Mouse (Mus musculus): ENCODE data around the gene Ubap2l. TPM values are rescaled to one million over a fixed set of nuclear protein-coding genes. Genes with fewer than 3 reads are reported as not detected.

The Ubap2l gene
- total RNA-seq (2021), result 100 to 1,000 TPM; 217 to 233 TPM
- long read RNA-seq, experiment 1, transcript Ubap2l-208 (28 exons, 3,975 nt), result major isoform, 10 of 69 reads
- long read RNA-seq, experiment 1, partial matches to known transcripts, result 16 of 69 reads
- long read RNA-seq, experiment 1, other reads (novel, unspliced or antisense), result 40 of 69 reads
- long read RNA-seq, experiment 2, partial matches to known transcripts, result 40 of 118 reads
- long read RNA-seq, experiment 2, other reads (novel, unspliced or antisense), result 72 of 118 reads

- DNase-seq (ENCODE audit: low spot score in 2 of 2), result peak; percentile 82 to 88
Measured at GRCm38 (mm10) chr3:90052351-90053241, at the start of gene Ubap2l. Gene Ubap2l (minus strand): TSS chr3:90052628.

DNA sequence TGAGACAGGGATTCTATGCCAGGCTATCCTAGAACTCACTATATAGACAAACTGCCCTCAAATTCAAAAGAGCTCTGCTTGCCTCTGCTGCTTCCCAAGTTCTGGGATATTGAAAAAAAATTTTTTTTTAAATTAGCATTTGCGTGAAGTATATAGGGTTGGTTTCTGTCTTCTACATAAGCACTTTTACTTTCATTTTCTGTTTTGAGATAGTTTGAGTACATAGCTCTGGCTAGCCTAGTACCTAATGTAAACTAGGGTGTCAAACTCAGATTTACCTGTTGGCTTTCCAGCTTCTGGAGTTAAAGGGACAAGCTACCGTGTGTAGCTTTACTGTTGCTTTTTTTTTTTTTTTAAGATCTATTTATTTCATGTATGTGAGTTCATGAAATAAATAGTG lies 49.2 kb upstream of the Ubap2l start:
- DNase-seq (ENCODE audit: low spot score in 2 of 2), result no peak

GRCm38 (mm10) chr3:90101010-90101409 lies 48.6 kb upstream of the Ubap2l start:
- no peak for DNase-seq (ENCODE audit: low spot score in 2 of 2)

DNA sequence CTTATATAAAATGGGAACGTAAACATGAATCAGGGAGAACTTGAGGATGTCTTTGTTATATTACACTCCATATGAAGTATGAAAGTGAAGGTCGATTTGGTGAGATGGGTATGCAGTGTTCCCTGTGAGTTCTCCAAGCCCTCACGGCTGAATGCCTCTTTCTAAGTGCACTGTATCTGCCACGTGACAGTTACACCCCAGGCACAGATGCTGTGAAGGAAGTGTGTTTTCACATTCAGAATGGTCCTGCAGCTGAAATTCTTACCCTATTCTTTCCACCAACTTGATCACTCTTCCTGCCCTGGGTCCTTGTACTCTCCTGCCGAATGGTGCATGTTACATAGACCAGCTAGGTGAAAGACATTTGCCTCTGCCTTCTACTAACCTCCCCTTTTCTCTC lies 45.5 kb upstream of the Ubap2l start:
- DNase-seq (ENCODE audit: low spot score in 2 of 2), result no peak

GRCm38 (mm10) chr3:90094453-90094852 lies 42.0 kb upstream of the Ubap2l start:
- no peak for DNase-seq (ENCODE audit: low spot score in 2 of 2)

- no peak for DNase-seq (ENCODE audit: low spot score in 2 of 2)
Measured at GRCm38 (mm10) chr3:90090892-90091291, 38.5 kb upstream of the Ubap2l start.

DNA sequence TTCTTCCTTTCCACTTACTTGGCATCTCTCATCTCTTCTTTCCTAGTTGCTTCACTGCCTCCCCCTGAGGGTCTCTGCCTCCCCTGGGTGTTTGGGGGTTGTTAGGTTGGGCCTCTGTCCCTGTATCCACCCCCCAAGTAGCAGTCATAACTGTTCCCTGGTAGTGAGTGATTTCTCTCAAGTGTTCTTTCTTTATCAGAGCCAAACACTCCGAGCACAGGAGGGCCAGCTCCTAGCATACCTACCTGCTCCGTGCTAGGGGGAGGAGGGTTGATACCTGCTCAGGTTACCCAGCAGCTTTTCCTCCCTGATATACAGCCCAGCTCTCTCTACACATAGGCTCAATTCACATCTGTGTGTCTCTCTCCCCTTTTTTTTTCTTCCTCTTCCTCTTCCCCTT lies 36.2 kb upstream of the Ubap2l start:
- no peak for DNase-seq (ENCODE audit: low spot score in 2 of 2)

- no peak for DNase-seq (ENCODE audit: low spot score in 2 of 2)
Measured at GRCm38 (mm10) chr3:90086068-90086467, 33.6 kb upstream of the Ubap2l start.

DNA sequence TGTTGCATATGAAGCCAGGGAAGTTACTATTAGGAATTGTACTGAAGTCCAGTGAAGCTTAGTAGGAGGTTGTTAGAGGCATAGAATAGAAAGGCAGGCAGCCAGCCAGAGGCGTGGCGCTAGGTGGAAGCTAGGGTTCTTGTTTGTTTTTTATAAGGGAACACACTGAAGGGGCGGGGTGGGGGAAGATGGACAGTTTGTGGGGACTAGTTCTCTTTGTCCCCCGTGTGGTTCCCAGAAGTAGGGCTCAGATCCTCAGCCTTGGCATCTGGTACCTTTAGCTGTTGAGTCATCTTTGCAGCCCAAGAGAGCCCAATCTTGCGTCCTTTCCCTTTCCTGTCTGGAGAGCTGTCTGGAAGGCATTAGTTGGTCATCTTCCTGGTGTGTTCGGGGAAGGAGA lies 32.9 kb upstream of the Ubap2l start:
- no peak for DNase-seq (ENCODE audit: low spot score in 2 of 2)

GRCm38 (mm10) chr3:90084790-90085189 lies 32.4 kb upstream of the Ubap2l start:
- no peak for DNase-seq (ENCODE audit: low spot score in 2 of 2)

DNA sequence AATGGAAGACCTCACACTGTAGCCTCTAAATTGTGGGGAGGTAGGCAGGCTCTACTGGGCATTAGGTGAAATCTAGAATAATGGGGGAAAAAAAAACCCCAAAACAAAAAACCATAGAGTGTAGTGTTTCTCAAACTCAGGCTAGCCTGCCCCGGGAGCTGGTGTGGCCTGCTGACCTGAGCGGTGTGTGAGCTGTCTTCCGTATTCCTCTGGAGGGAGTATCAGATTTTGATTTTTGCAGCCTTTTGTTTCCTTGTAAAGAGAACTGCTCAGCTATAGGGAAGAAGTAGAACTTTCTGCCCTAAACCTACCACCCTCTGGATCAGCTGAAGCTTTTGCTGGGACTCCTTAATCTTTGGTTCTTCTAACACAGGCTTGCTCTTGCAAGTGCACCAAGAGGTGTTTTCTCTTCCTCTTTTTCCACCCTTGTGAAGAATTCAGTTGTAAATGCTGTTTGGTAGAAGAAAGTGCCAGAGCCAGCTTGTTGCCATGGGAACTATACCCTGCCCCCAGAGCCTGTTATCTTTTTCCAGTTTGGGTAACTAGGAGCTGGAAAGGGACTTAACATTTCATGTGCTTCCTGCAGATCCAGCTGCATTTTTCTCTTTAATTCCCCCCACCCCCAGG lies 31.4 kb upstream of the Ubap2l start:
- DNase-seq (ENCODE audit: low spot score in 2 of 2), result no peak

- no peak for DNase-seq (ENCODE audit: low spot score in 2 of 2)
Measured at GRCm38 (mm10) chr3:90083034-90083433, 30.6 kb upstream of the Ubap2l start.

DNA sequence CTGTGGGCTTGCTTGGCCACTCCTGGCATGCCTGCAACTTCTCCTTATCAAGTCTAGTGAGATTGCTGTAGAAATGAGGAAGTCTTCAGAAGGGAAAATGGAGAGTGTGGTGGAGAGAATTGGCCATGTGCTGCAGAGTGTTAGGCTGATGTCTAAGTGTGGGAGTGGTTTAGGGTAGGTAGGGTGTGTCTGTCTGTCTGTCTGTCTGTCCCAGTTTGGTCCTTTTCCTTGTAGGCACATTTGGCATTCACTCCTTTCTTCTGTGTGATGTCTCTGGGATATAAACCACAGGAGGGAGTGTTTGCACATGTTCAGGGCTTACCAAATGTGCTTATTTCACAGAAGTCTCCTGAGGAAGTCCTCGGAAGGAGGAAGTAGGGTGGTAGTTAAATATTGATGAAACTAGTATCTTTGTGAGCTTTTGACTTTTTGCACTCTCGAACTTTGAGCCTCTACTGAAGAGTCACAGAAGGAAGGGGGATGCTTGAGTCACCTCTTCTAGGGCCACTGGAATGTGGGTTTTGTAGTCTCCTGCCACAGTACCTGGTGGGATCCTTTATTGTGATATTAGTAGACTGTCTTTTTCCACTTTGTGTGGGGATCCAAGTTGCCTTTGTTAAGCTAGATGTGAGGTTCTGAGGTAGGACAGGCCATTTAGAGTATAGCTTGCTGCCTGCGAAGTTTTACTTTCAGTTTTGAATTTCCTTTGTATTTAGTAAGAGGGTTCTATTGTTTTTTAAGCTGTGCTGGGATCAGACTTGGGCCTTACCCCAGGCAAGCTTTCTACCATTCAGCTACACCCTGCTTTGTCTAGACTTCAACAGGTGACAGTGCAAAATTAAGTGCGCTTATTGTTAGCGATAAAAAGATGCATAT lies 29.2 kb upstream of the Ubap2l start:
- DNase-seq (ENCODE audit: low spot score in 2 of 2), result no peak

DNA sequence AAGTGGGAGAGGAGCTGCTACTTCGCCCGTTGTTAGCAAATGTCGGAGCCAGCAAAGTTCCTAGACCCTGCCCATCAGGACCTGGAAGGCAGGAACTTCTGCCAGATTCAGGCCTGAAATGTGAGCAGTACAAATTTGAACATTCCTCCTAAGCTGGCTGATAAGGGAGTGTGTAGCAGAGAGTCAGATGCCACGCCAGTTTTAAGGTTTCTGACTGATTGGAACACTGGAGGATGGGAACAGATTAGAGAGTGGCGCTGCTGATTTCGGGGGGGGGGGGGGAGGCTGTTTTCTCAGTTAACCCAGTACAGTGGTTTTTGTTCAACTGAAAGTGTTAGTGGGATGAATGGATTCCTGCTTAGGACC lies 28.1 kb upstream of the Ubap2l start:
- no peak for DNase-seq (ENCODE audit: low spot score in 2 of 2)

- DNase-seq (ENCODE audit: low spot score in 2 of 2), result peak; percentile 39 to 64
Measured at GRCm38 (mm10) chr3:90079763-90080497, 27.5 kb upstream of the Ubap2l start.

DNA sequence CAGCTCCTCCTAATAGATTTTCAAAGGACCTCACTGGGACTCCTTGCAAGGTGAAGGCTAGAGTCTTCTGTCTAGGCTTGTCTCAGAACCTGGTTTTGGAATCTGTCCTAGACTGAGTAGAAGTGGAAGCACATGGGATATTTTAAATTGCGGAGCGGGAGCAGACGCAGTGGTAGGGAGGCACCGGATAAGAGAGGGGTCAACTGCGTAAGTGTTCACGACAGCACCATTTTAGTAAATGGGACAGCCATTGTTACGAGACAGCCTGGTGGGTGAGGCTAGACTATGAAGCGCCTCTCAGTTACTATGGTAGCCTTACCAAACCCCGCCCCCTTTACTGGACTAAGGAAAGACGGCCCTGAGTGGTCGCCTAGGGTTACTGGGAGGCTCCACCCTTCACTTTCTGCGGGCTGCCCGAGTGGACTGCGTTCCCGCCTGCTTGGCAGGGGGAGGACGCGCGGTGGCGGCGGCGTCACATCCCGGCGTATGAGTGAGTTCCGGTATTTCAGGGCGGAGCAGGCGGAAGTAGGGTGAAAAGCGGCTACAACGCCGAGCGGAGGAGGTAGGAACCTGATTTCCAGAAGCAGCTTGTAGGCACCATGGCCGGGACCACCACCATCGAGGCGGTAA lies 26.8 kb upstream of the Ubap2l start:
- peak; percentile 72 to 89 for DNase-seq (ENCODE audit: low spot score in 2 of 2)

DNA sequence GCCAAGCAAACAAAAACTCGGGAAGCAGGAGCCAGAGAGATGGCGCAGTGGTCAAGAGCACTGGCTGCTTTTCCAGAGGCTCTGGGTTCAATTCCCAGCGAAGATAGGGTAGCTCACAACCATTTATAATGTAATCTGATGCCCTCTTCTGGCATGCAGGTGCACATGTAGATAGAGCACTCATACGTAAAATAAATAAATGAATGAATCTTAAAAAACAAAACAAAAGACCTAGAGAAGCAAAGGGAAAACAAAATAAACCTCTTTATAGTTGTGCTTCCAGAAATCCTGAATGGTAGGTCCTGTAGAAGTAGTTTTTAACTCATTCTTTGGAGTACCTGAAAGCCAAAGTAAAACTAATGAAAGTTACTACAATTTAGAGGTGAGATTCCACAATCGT lies 25.8 kb upstream of the Ubap2l start:
- DNase-seq (ENCODE audit: low spot score in 2 of 2), result no peak

- peak; percentile 60 to 70 for DNase-seq (ENCODE audit: low spot score in 2 of 2)
Measured at GRCm38 (mm10) chr3:90076921-90077716, 24.7 kb upstream of the Ubap2l start.

GRCm38 (mm10) chr3:90072294-90072693 lies 19.9 kb upstream of the Ubap2l start, which contains the start of gene Tpm3:
Gene Tpm3 (plus strand): TSS chr3:90072649.
- DNase-seq (ENCODE audit: low spot score in 2 of 2), result no peak
